Mouse (Mus musculus): ENCODE measurements around the gene Rad51b. TPM values are rescaled to one million over a fixed set of nuclear protein-coding genes. Genes with fewer than 3 reads are reported as not detected.

Rad51b gene
- total and polyA plus RNA-seq, 3 experiments, result 6.5 to 8.6 (median 8.5) TPM

DNA sequence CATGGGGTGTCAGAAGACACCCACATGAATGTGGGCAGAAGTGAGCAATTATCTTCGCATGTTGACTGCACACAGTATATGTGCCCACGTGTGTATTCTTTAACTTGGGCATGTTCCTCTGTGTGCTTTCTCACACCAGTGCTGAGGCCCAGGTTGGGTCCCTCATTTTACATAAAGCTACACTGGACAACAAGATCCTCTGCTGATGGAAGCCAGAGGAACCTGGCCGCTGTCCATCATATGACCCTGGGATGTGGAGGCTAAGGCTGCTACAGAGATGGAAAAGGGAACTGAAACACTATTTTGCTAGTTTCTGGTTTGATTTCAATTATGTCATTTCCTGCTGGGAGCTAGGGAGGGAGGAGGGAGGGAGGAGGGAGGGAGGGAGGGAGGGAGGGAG is 544.2 kb downstream of the Rad51b start (continued):
- peak; percentile 14 for TF ChIP-seq SMC3 (IDR thresholded peaks at IDR 0.05; ENCODE audit: low read depth, low read length)
- TF ChIP-seq MAFK (IDR thresholded peaks at IDR 0.05; ENCODE audit: insufficient replicate concordance, low read length), result peak; percentile 50; the same call in 1 of the 2 replicates
- TF ChIP-seq USF1 (IDR thresholded peaks at IDR 0.05; ENCODE audit: low read depth, low read length), result 0 out of 2 replicates have a peak, but pooled peaks have one; percentile 19
- TF ChIP-seq JUND (conservative IDR thresholded peaks at IDR 0.05; ENCODE audit: low read depth, low read length), result peak; percentile 39; the same call in 1 of the 2 replicates
- no peak for TF ChIP-seq NELFE (IDR thresholded peaks at IDR 0.05; ENCODE audit: low read depth, low read length)
- TF ChIP-seq TCF12 (IDR thresholded peaks at IDR 0.05; ENCODE audit: low read depth, low read length), result peak; percentile 85
- TF ChIP-seq CHD2 (IDR thresholded peaks at IDR 0.05; ENCODE audit: low read length), result peak; percentile 59
- TF ChIP-seq BHLHE40 (IDR thresholded peaks at IDR 0.05; ENCODE audit: low read depth, low read length), result peak; percentile 78
- peak; percentile 47; the same call in 1 of the 2 replicates for TF ChIP-seq MXI1 (IDR thresholded peaks at IDR 0.05; ENCODE audit: low read depth, low read length)
- peak; percentile 81 for TF ChIP-seq JUN (IDR thresholded peaks at IDR 0.05; ENCODE audit: insufficient read depth, low read depth, low read length)
- 0 out of 2 replicates have a peak, but pooled peaks have one; percentile 67 for TF ChIP-seq CHD1 (IDR thresholded peaks at IDR 0.05; ENCODE audit: low read depth, low read length)

DNA sequence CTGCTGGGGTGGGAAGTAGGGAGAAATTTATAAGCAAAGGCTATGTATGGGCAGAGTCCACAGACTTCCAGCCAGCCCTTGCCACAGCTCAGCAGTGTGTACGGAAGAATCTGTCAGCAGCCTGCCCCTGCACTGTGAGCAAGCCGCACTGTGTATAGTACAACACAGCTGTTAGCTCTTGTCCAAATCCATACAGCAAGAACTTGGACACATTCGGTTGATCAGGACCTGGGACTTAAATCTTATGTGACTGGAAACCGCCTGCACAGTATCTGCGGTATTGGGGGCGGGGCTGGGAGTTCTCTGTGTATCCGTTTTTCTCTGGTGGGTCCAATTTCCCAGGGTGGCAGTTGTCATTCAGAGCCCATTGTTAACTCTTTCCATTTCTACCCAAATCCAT is 545.2 kb downstream of the Rad51b start:
- Histone ChIP-seq H3K9me3 (replicated peaks; ENCODE audit: low read length) (no peaks in the 10 kb centered on the region), H3K27ac (ENCODE audit: insufficient read depth, low read depth) (no peak overlapping the region), H3K79me2 (replicated peaks; ENCODE audit: control insufficient read depth, extremely low read depth, insufficient read depth, poor library complexity, severe bottlenecking) (no peaks in the 10 kb centered on the region), H3K4me1 (ENCODE audit: control insufficient read depth in 1 of 2, insufficient read depth in 2 of 2) (peaks cover 56 to 90% of the 10 kb centered on the region in 2 experiments), H3K4me2 (ENCODE audit: insufficient read depth, low read depth, poor library complexity, severe bottlenecking) (no peak overlapping the region), H3K36me3 (replicated peaks in 1 of 2; ENCODE audit: control insufficient read depth in 1 of 2, insufficient read depth in 1 of 2, low read length in 1 of 2) (no peaks in the 10 kb centered on the region), H3K27me3 (replicated peaks) (no peaks in the 10 kb centered on the region), H3K4me3 (replicated peaks in 1 of 3; ENCODE audit: low read depth in 2 of 3, low read length in 2 of 3, poor library complexity in 1 of 3) (no peak overlapping the region), H3K9ac (ENCODE audit: insufficient read depth, low read depth) (no peak overlapping the region)
- in situ Hi-C loops (cut with MboI; ENCODE audit: low pct_ligation_motif_present, low pct_unique_long_range_greater_than_20kb, low sequenced_read_pairs), result loop anchor here (25.0 kb wide), 1 partner anchor 270 kb away; the partner anchor contains the start of gene Zfp36l1
- no peak for DNase-seq (ENCODE audit: extremely low read depth)
- dilution Hi-C loops (cut with MboI; ENCODE audit: extremely low pct_ligation_motif_present, extremely low pct_unique_long_range_greater_than_20kb, low sequenced_read_pairs), result no loop called here
- TF ChIP-seq BHLHE40 (IDR thresholded peaks at IDR 0.05; ENCODE audit: low read depth, low read length), result no peak
- TF ChIP-seq KAT2A (IDR thresholded peaks at IDR 0.05; ENCODE audit: insufficient replicate concordance, low read length), result no peak
- TF ChIP-seq RCOR1 (conservative IDR thresholded peaks at IDR 0.05; ENCODE audit: low read depth, low read length), result no peak
- no peak for TF ChIP-seq JUND (conservative IDR thresholded peaks at IDR 0.05; ENCODE audit: low read depth, low read length)
- no peak for TF ChIP-seq EP300 (IDR thresholded peaks at IDR 0.05; ENCODE audit: low read length)
- no peak for TF ChIP-seq RAD21 (IDR thresholded peaks at IDR 0.05; ENCODE audit: low read depth, low read length)
- no peak for TF ChIP-seq CHD1 (IDR thresholded peaks at IDR 0.05; ENCODE audit: low read depth, low read length)
- TF ChIP-seq USF2 (conservative IDR thresholded peaks at IDR 0.05; ENCODE audit: low read depth, low read length), result no peak
- no peak for TF ChIP-seq ZC3H11A (IDR thresholded peaks at IDR 0.05; ENCODE audit: low read depth, low read length)
- TF ChIP-seq E2F4 (IDR thresholded peaks at IDR 0.05; ENCODE audit: insufficient replicate concordance, low read depth, low read length), result no peak
- no peak for TF ChIP-seq MAX (IDR thresholded peaks at IDR 0.05; ENCODE audit: low read length)
- TF ChIP-seq MYC (IDR thresholded peaks at IDR 0.05; ENCODE audit: low read depth, low read length), result no peak
